Mouse (Mus musculus) cortical plate, adult 2 months (tissue): ENCODE data around the gene Filip1l.

ENCODE experiments used
- CTCF ChIP-seq: fragments of 200-500 bp; IDR thresholded peaks from 2 replicates; pipeline ENCODE4 v1.5.1; 2011; ENCODE audit warnings: mild to moderate bottlenecking, control low read depth, low read length; ENCODE audit not compliant: insufficient read depth; ENCODE audit errors: extremely low read depth
- POLR2A ChIP-seq: fragments of 200-500 bp; IDR thresholded peaks from 2 replicates; pipeline ENCODE4 v1.6.1; 2011; ENCODE audit warnings: mild to moderate bottlenecking, low read length, control low read depth; ENCODE audit not compliant: insufficient read depth; ENCODE audit errors: extremely low read depth

DNA sequence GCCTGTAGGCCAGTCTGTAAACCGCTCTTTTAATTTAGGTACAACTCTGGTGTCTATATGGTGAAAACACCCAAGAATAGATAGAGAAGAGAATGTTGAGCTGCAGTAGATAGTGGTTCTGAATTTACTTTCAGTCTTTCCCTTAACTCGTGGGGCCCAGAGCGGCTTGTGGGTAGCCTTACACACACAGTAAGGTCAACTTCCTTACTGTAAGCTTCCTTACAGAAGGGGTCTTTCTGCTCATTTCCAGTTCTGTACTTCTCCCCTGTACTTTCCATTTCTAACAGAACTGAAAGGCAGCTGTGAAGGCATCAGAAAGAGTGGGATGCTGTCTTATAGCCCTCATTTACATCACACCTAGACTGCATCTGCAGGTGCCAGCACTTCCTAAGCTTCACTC, 78.4 kb downstream of the Filip1l start:
- TF ChIP-seq CTCF, result no peak
- no peak for TF ChIP-seq POLR2A
